Mouse (Mus musculus): Measurements from ENCODE around the gene Csrp1. TPM values are rescaled to one million over a fixed set of nuclear protein-coding genes. Genes with fewer than 3 reads are reported as not detected.

The Csrp1 gene
- polyA plus RNA-seq (2015; fragmentation: Nextera tagmentation; extraction: Ambion mirVana), result 13.9 and 16.0 TPM in 2 replicates

DNA sequence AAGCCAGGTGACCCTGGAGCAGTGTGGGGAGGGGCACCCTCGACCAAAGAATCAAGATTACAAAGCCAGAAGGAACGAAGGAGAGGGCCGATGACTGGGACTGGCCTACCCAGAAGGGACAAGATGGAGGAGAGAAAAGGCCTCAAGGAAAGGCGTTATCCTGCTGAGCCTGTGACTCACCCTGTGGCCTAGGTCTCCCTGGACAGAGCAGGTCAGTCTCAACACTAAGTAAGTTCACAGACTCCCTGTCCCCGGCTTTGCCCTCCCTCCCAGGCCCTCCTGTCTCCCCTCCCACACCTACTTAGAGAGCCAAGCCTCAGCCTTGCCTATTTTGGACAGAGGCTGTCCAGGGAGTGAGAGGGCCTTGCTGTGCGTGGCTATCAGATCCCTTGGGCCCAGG lies at the start of gene Csrp1:
Csrp1 (plus strand) TSS at position 79 of the 400 bp plus-strand sequence.
- Histone ChIP-seq H3K9me3 (no peaks in the 10 kb centered on the region), H3K4me1 (replicated peaks) (no peaks in the 10 kb centered on the region), H3K36me3 (no peaks in the 10 kb centered on the region), H3K27me3 (no peaks in the 10 kb centered on the region), H3K4me3 (replicated peaks) (no peak within 1 kb of the TSS), H3K4me2 (replicated peaks) (no peak within 1 kb of the TSS), H3K9ac (replicated peaks) (no peak within 1 kb of the TSS), H3K27ac (no peak within 1 kb of the TSS)
- ATAC-seq, result peak; percentile 43; the same call in 1 of the 2 replicates
- 72% methylated on average over 6 of the region's 6 CpGs for WGBS

DNA sequence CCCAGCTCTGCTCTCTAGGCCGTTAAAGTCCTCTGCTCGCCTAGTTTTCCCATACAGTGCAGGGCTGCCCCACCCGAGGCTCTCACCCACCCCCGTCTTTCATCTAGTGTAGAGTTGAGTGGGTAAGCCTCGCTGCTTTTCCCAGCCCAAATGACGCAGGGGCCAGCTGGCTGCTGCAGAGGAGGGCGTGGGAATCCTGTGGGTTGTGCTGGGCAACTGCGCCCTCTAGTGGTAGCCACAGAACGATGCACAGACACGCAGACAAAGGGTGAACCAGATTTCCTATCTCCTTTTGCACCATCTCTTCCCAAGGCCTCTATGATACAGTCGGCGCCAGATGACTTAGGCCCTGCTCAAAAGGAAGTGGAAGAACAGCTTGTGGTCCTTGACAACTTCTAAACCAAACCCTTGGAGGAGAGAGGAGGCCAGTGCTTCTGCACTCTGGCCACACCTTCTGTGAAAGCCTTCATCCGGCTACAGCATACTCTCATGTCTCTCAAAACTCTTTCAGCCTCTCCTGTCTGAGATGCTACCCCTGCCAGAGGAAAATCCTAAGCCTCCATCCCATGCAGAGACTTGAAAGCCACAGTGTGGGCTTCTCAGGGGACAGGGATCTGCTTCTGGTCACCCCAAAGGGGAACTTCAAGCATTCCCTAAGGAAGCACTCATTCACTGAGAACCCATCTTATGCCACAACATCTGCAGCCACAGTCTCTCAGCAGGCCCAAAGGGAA lies 49.3 kb upstream of the Csrp1 start:
- H3K9me3 ChIP-seq, result no peaks in the 10 kb centered on the region
- no peak overlapping the region for H3K4me3 ChIP-seq (replicated peaks)
- H3K27me3 ChIP-seq, result no peaks in the 10 kb centered on the region
- no peaks in the 10 kb centered on the region for H3K36me3 ChIP-seq
- ATAC-seq, result peak; percentile 85
- H3K4me1 ChIP-seq (replicated peaks), result peaks cover 16% of the 10 kb centered on the region
- H3K4me2 ChIP-seq (replicated peaks), result peak overlapping the region; percentile 43
- H3K27ac ChIP-seq, result peak overlapping the region; percentile 61
- peak overlapping the region; percentile 51 for H3K9ac ChIP-seq (replicated peaks)
- 7% methylated on average over 13 of the region's 13 CpGs for WGBS

DNA sequence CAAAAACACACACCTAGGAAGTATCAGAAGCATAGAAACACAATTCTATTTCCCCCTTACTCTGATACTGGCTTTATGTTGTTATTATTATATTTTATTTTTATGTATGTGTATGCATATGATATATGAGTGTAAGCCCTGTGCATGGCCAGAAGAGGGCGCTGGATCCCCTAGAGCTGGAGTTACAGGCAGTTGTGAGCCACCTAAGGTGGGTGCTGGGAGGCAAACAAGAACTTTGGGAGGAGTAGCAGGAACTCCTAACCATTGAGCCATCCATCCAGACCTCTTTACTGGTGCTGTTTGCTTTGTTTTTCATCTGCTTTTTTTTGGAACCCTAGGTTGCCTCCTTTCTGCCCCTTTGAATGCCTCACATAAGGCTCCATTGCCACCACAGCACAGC lies 48.5 kb upstream of the Csrp1 start:
- WGBS, result 25% methylated on average over 1 of the region's 1 CpGs
- no peak overlapping the region for H3K4me3 ChIP-seq (replicated peaks)
- ATAC-seq, result no peak
- H3K27ac ChIP-seq, result no peak overlapping the region
- no peaks in the 10 kb centered on the region for H3K9me3 ChIP-seq
- H3K4me1 ChIP-seq (replicated peaks), result peaks cover 15% of the 10 kb centered on the region
- H3K9ac ChIP-seq (replicated peaks), result no peak overlapping the region
- no peaks in the 10 kb centered on the region for H3K36me3 ChIP-seq
- no peak overlapping the region for H3K4me2 ChIP-seq (replicated peaks)
- H3K27me3 ChIP-seq, result no peaks in the 10 kb centered on the region

- Histone ChIP-seq H3K9me3 (no peaks in the 10 kb centered on the region), H3K4me2 (replicated peaks) (no peak overlapping the region), H3K27ac (peak overlapping the region; percentile 19; the same call in 1 of the 2 replicates), H3K4me1 (replicated peaks) (peaks cover 21% of the 10 kb centered on the region), H3K27me3 (no peaks in the 10 kb centered on the region), H3K4me3 (replicated peaks) (no peak overlapping the region), H3K9ac (replicated peaks) (no peak overlapping the region), H3K36me3 (no peaks in the 10 kb centered on the region)
- WGBS, result 72% methylated on average over 8 of the region's 8 CpGs
- ATAC-seq, result no peak
These were observed 47.9 kb upstream of the Csrp1 start for GRCm38 (mm10) chr1:135671956-135672355.

GRCm38 (mm10) chr1:135672374-135672773 lies 47.5 kb upstream of the Csrp1 start:
- no peak for ATAC-seq
- H3K36me3 ChIP-seq, result no peaks in the 10 kb centered on the region
- 73% methylated on average over 4 of the region's 4 CpGs for WGBS
- no peaks in the 10 kb centered on the region for H3K27me3 ChIP-seq
- no peak overlapping the region for H3K27ac ChIP-seq
- H3K4me3 ChIP-seq (replicated peaks), result no peak overlapping the region
- peaks cover 21% of the 10 kb centered on the region for H3K4me1 ChIP-seq (replicated peaks)
- no peak overlapping the region for H3K9ac ChIP-seq (replicated peaks)
- H3K4me2 ChIP-seq (replicated peaks), result no peak overlapping the region
- H3K9me3 ChIP-seq, result no peaks in the 10 kb centered on the region

DNA sequence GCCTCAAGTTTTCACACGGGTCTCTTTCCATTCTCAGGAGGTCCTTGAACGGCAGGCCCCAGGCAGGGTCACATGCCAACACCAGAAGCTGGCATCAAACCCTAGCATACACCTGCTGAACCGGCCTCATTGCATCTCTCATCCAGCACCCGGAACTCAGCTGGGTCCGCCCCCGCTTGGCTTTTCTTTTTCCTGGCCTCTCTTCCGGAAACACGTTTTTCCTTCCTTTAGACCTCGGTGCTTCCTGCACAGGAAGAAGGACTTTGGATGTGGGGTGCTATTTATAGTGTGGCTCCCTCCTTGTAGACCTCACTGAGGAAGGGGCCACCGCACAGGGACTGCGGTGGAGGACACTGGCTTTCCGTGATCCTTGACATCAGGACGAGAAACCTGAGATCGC lies 46.4 kb upstream of the Csrp1 start:
- 88% methylated on average over 14 of the region's 14 CpGs for WGBS
- Histone ChIP-seq H3K9me3 (no peaks in the 10 kb centered on the region), H3K4me3 (replicated peaks) (no peak overlapping the region), H3K27me3 (no peaks in the 10 kb centered on the region), H3K4me1 (replicated peaks) (peaks cover 22% of the 10 kb centered on the region), H3K9ac (replicated peaks) (no peak overlapping the region), H3K36me3 (no peaks in the 10 kb centered on the region), H3K27ac (no peak overlapping the region), H3K4me2 (replicated peaks) (no peak overlapping the region)
- no peak for ATAC-seq

GRCm38 (mm10) chr1:135675449-135676129 lies 44.3 kb upstream of the Csrp1 start:
- H3K4me1 ChIP-seq (replicated peaks), result peaks cover 13% of the 10 kb centered on the region; the same call in 1 of the 2 replicates
- no peak overlapping the region for H3K4me3 ChIP-seq (replicated peaks)
- H3K4me2 ChIP-seq (replicated peaks), result no peak overlapping the region
- no peak overlapping the region for H3K9ac ChIP-seq (replicated peaks)
- H3K27me3 ChIP-seq, result no peaks in the 10 kb centered on the region
- WGBS, result 21% methylated on average over 11 of the region's 11 CpGs
- no peaks in the 10 kb centered on the region for H3K36me3 ChIP-seq
- ATAC-seq, result peak; percentile 26; the same call in 1 of the 2 replicates
- H3K9me3 ChIP-seq, result no peaks in the 10 kb centered on the region
- no peak overlapping the region for H3K27ac ChIP-seq

DNA sequence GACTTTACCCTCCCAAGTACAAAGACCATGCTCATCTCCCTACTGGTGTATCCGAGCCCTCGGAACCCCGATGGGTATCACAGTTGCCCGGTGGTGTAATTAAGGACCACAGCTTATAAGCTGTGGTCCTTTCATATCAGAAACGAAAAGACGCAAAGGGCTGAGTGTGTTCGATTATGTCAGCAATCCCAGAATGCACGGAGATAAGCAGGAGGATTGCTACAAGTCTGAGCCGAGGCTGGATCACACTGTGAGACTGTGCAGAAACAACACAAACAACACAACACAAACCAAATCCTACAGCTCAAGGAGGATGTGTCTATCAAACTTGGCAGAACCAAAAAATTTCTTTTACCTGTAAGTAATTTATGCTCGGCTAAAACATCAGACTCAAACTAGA lies 43.6 kb upstream of the Csrp1 start:
- peaks cover 11% of the 10 kb centered on the region; the same call in 1 of the 2 replicates for H3K4me1 ChIP-seq (replicated peaks)
- H3K36me3 ChIP-seq, result no peaks in the 10 kb centered on the region
- H3K27me3 ChIP-seq, result no peaks in the 10 kb centered on the region
- H3K27ac ChIP-seq, result no peak overlapping the region
- WGBS, result 91% methylated on average over 10 of the region's 10 CpGs
- ATAC-seq, result no peak
- no peaks in the 10 kb centered on the region for H3K9me3 ChIP-seq
- no peak overlapping the region for H3K9ac ChIP-seq (replicated peaks)
- H3K4me2 ChIP-seq (replicated peaks), result no peak overlapping the region
- H3K4me3 ChIP-seq (replicated peaks), result no peak overlapping the region

DNA sequence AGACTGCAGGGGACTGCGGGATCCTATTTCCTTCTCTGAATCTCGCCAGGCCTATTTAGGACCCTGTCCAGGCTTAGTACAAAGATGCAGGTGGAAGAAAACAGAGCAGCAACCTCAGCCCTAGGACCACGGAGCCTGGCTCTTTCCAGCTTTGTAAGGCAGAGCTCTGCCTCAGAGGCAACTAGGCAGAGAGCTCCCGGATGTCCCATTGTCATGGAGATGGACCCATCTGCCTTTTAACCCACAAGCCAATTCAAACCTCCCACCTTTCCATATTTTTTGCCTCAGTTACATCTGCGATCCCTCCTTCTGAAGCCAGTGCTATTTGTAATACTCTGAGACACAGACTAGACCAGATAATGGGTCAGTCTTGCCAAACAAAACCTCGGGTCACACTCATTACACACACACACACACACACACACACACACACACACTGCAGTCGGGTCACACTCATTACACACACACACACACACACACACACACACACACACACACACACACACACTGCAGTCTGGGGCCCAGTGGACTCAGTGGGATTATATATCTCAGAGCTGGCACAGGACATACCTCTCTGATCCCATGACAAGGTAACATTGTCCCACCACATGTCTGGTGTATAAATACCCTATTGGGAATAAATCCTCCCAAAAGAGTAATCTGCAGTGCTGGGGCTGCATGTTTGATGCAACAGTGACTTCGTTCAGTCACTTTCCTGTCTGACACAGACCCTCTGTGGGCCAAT lies 42.8 kb upstream of the Csrp1 start:
- ATAC-seq, result peak; percentile 62; the same call in 1 of the 2 replicates
- no peaks in the 10 kb centered on the region for H3K9me3 ChIP-seq

DNA sequence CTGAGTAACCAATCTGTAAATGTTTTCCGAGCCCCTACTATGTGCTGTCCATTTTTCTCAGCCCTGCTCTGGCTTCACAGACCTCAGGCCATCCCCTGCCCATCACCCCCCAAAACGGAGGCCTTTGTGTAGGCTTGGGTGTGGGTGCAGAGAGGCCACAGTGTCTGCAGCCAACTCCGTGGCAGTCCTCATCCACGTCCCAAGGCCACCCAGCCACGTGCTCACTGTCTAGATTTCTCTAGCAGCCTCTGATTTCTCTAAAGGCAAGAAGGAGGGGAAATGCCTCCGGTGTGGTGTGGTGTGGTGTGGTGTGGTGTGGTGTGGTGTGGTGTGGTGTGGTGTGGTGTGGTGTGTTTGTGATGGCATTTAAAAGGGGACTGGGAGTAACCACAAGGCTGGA lies 41.7 kb upstream of the Csrp1 start:
- ATAC-seq, result no peak
- no peak overlapping the region for H3K4me2 ChIP-seq (replicated peaks)
- H3K9ac ChIP-seq (replicated peaks), result no peak overlapping the region
- H3K27ac ChIP-seq, result no peak overlapping the region
- peaks cover 11% of the 10 kb centered on the region; the same call in 1 of the 2 replicates for H3K4me1 ChIP-seq (replicated peaks)
- 87% methylated on average over 6 of the region's 6 CpGs for WGBS
- no peaks in the 10 kb centered on the region for H3K9me3 ChIP-seq
- H3K36me3 ChIP-seq, result no peaks in the 10 kb centered on the region
- H3K27me3 ChIP-seq, result no peaks in the 10 kb centered on the region
- H3K4me3 ChIP-seq (replicated peaks), result no peak overlapping the region

More for the DNA sequence above, 42.8 kb upstream of the Csrp1 start:
- 35% methylated on average over 8 of the region's 8 CpGs for WGBS
- Histone ChIP-seq H3K27ac (peak overlapping the region; percentile 14), H3K36me3 (no peaks in the 10 kb centered on the region), H3K4me1 (replicated peaks) (peaks cover 11% of the 10 kb centered on the region; the same call in 1 of the 2 replicates), H3K27me3 (no peaks in the 10 kb centered on the region), H3K4me2 (replicated peaks) (no peak overlapping the region), H3K4me3 (replicated peaks) (no peak overlapping the region), H3K9ac (replicated peaks) (no peak overlapping the region)

- ATAC-seq, result no peak
- WGBS, result 82% methylated on average over 4 of the region's 4 CpGs
- H3K27me3 ChIP-seq, result peaks cover 5% of the 10 kb centered on the region
- peaks cover 13% of the 10 kb centered on the region for H3K4me1 ChIP-seq (replicated peaks)
- H3K4me2 ChIP-seq (replicated peaks), result no peak overlapping the region
- no peak overlapping the region for H3K9ac ChIP-seq (replicated peaks)
- no peaks in the 10 kb centered on the region for H3K36me3 ChIP-seq
- H3K9me3 ChIP-seq, result no peaks in the 10 kb centered on the region
- no peak overlapping the region; the same call in 1 of the 2 replicates for H3K27ac ChIP-seq
- H3K4me3 ChIP-seq (replicated peaks), result no peak overlapping the region
These were observed 39.1 kb upstream of the Csrp1 start for GRCm38 (mm10) chr1:135680716-135681115.

DNA sequence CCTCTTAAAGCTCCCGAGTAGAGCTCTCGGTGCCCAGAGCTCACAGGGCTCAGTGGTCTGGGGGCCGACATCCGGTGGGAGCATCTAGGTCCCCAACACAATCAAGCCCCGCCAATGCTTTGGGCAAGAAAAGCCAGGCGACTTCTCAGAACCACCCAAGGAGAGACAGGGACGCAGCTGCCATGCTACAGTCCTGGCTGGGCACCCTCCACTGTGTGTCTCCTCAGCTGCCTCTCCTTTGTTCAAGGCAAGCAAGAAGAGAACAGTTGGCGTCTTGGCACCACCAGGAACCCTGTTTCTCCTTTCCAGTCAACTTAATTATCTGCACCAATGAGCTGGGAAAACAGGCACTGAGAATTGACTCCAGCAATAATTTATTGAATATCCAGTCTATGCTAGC lies 38.7 kb upstream of the Csrp1 start:
- H3K9me3 ChIP-seq, result no peaks in the 10 kb centered on the region
- no peak overlapping the region for H3K4me2 ChIP-seq (replicated peaks)
- no peak overlapping the region; the same call in 1 of the 2 replicates for H3K27ac ChIP-seq
- peaks cover 17% of the 10 kb centered on the region for H3K4me1 ChIP-seq (replicated peaks)
- no peaks in the 10 kb centered on the region for H3K36me3 ChIP-seq
- ATAC-seq, result no peak
- H3K4me3 ChIP-seq (replicated peaks), result no peak overlapping the region
- peaks cover 9% of the 10 kb centered on the region for H3K27me3 ChIP-seq
- H3K9ac ChIP-seq (replicated peaks), result no peak overlapping the region
- 75% methylated on average over 8 of the region's 8 CpGs for WGBS
